Mouse (Mus musculus) liver, adult 2 months (tissue): ENCODE measurements around the gene Adamts12. TPM values are rescaled to one million over a fixed set of nuclear protein-coding genes. Genes with fewer than 3 reads are reported as not detected.

Experiments
- DNase-seq: peaks from one replicate; pipeline ENCODE4 v3.0.0-alpha.2; 2011; ENCODE audit warnings: low read depth, low spot score; ENCODE audit errors: extremely low read depth
- H3K27ac ChIP-seq: fragments of 200-500 bp; replicated peaks from 2 replicates; pipeline ENCODE4 v1.5.1; 2012; ENCODE audit warnings: low read depth, mild to moderate bottlenecking, control low read depth, inconsistent platforms, low read length; ENCODE audit not compliant: insufficient read depth
- H3K27me3 ChIP-seq: fragments of 200-500 bp; 2 replicates; pipeline ENCODE4 v1.6.1; 2012; ENCODE audit warnings: mild to moderate bottlenecking, moderate library complexity, low read length, inconsistent platforms; ENCODE audit not compliant: control insufficient read depth, insufficient read depth
- H3K36me3 ChIP-seq: fragments of 200-500 bp; 2 replicates; pipeline ENCODE4 v1.6.1; 2012; ENCODE audit warnings: low read length, inconsistent platforms; ENCODE audit not compliant: control insufficient read depth, insufficient read depth
- H3K4me1 ChIP-seq: fragments of 200-500 bp; 2 replicates; pipeline ENCODE4 v1.6.1; 2011; ENCODE audit warnings: low read length; ENCODE audit not compliant: control insufficient read depth, insufficient read depth
- H3K4me3 ChIP-seq: fragments of 200-500 bp; 2 replicates; pipeline ENCODE4 v1.5.1; 2011; ENCODE audit warnings: low read depth, mild to moderate bottlenecking, control low read depth, low read length, moderate library complexity; ENCODE audit not compliant: insufficient read depth
- H3K79me2 ChIP-seq: fragments of 200-500 bp; 2 replicates; pipeline ENCODE4 v1.6.1; 2012; ENCODE audit warnings: inconsistent platforms, mild to moderate bottlenecking, low read length, moderate library complexity; ENCODE audit not compliant: control insufficient read depth, insufficient read depth
- H3K9ac ChIP-seq: fragments of 200-500 bp; 2 replicates; pipeline ENCODE4 v1.6.1; 2012; ENCODE audit warnings: low read depth, mild to moderate bottlenecking, control low read depth, inconsistent platforms, low read length
- CTCF ChIP-seq: fragments of 200-500 bp; IDR thresholded peaks from 2 replicates; pipeline ENCODE4 v1.5.1; 2011; ENCODE audit warnings: low read depth, low read length, control low read depth
- POLR2A ChIP-seq: fragments of 200-500 bp; IDR thresholded peaks from 2 replicates; pipeline ENCODE4 v1.6.1; 2011; ENCODE audit warnings: low read length, control low read depth; ENCODE audit not compliant: insufficient read depth; ENCODE audit errors: extremely low read depth
- WGBS: fragments of 180-500 bp; shearing (Covaris S2); methylation state at CpG from one replicate; pipeline ENCODE4 v1.1.7; 2018; 5-methylcytosine and 5-hydroxymethylcytosine counted together
- polyA plus RNA-seq: library from polyadenylated mRNA; depleted of rRNA; stranded (reverse); fragments of >200 nt; gene quantifications from 2 replicates; pipeline ENCODE4 v1.2.3, GENCODE M21; 2012
- total RNA-seq: library from RNA; depleted of rRNA; stranded (reverse); fragments of >200 nt; gene quantifications from 2 replicates; pipeline ENCODE4 v1.2.3, GENCODE M21; 2014

The Adamts12 gene
- total and polyA plus RNA-seq, 2 experiments, result 0.07 to 0.37 TPM

DNA sequence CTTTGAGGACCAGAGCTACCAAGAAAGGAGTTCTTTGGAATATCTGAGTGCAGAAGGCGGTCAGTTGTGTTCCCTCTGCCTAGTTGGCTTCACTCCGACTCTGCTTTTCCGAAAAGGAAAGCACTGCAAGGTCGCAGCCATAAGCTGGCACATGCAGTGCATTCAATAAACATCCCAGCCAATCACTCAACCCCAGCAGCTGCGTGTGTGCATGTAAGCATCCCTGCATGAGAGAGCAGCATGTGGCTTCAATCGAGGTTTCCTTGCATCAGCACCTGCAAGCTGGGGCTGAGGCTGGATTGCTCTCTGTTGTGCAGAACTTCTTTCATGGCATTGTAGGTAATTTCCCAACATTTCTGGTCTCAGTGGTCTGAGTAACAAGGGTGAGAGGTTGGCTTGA, 230.4 kb downstream of the Adamts12 start:
- Histone ChIP-seq H3K4me3 (no peak overlapping the region), H3K27me3 (no peaks in the 10 kb centered on the region), H3K79me2 (no peaks in the 10 kb centered on the region), H3K4me1 (no peaks in the 10 kb centered on the region), H3K36me3 (no peaks in the 10 kb centered on the region), H3K27ac (no peak overlapping the region), H3K9ac (no peak overlapping the region)
- no peak for DNase-seq
- TF ChIP-seq POLR2A, result no peak
- WGBS, result 72% methylated on average over 6 of the region's 6 CpGs

DNA sequence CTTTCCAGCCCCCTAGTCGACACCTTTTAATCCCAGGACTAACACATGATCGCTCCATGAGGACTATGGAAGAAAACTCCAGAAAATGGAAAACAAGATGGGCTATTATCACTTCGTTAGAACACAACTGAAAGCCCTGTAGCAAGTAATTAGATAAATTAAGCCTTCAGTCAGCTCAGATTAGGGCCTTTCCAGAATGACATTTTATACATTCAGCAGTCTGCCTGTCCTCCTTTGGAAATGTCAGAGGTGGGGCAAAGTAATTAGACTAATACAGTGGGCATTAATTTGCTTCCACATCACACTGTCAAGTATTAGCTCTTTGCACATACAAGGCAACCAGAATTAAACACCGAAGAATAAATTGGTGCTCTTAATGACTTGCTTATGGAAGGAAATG, 233.4 kb downstream of the Adamts12 start:
- Histone ChIP-seq H3K9ac (no peak overlapping the region), H3K79me2 (no peaks in the 10 kb centered on the region), H3K27ac (no peak overlapping the region), H3K4me3 (no peak overlapping the region), H3K4me1 (no peaks in the 10 kb centered on the region), H3K36me3 (no peaks in the 10 kb centered on the region), H3K27me3 (no peaks in the 10 kb centered on the region)
- no peak for DNase-seq
- TF ChIP-seq POLR2A (no peak), CTCF (no peak)
- WGBS, result 91% methylated on average over 4 of the region's 4 CpGs

DNA sequence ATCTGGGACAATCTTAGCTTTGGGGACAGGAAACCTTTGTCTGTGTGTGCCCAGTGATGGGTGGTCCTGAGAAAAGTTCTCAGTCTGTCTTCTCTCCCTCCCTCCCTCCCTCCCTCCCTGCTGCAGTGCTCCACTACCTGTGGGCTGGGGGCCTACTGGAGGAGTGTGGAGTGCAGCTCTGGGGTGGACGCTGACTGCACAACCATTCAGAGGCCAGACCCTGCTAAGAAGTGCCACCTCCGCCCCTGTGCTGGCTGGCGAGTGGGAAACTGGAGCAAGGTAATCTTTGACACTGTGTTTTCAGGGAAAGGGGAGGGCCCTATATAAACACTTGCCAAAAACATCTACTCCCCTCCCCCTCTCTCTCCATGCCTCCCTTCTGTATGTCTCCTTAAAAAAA, 252.5 kb downstream of the Adamts12 start:
- TF ChIP-seq CTCF (no peak), POLR2A (no peak)
- no peak for DNase-seq
- 77% methylated on average over 3 of the region's 3 CpGs for WGBS
- H3K27me3 ChIP-seq, result peaks cover 2% of the 10 kb centered on the region; the same call in 1 of the 2 replicates
- H3K36me3 ChIP-seq, result no peaks in the 10 kb centered on the region
- H3K27ac ChIP-seq, result no peak overlapping the region
- H3K9ac ChIP-seq, result no peak overlapping the region
- no peak overlapping the region for H3K4me3 ChIP-seq
- H3K79me2 ChIP-seq, result no peaks in the 10 kb centered on the region
- no peaks in the 10 kb centered on the region for H3K4me1 ChIP-seq

DNA sequence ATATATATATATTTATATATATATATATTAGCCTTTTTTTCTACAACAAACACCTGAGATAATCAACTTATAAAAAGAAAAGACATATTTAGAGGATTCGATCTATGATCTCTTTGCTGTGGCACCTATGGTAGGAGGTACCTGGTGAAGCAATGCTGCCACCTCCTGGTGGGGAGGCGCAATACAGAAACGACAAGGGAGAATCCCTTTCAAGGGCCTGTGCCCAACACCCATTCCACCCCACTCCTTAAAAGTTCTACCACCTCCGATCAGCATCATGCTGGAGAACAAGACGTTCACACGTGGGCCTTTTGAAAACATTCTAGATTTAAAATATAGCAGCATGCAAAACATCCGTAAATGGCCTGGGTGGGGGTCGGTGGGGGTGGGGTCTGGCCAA, 255.9 kb downstream of the Adamts12 start:
- no peak overlapping the region for H3K27ac ChIP-seq
- no peaks in the 10 kb centered on the region for H3K36me3 ChIP-seq
- H3K9ac ChIP-seq, result no peak overlapping the region
- WGBS, result 23% methylated on average over 8 of the region's 8 CpGs
- TF ChIP-seq POLR2A (no peak), CTCF (peak; percentile 93)
- H3K4me3 ChIP-seq, result no peak overlapping the region
- H3K79me2 ChIP-seq, result no peaks in the 10 kb centered on the region
- H3K27me3 ChIP-seq, result peaks cover 2% of the 10 kb centered on the region; the same call in 1 of the 2 replicates
- H3K4me1 ChIP-seq, result no peaks in the 10 kb centered on the region
- DNase-seq, result peak; percentile 29

DNA sequence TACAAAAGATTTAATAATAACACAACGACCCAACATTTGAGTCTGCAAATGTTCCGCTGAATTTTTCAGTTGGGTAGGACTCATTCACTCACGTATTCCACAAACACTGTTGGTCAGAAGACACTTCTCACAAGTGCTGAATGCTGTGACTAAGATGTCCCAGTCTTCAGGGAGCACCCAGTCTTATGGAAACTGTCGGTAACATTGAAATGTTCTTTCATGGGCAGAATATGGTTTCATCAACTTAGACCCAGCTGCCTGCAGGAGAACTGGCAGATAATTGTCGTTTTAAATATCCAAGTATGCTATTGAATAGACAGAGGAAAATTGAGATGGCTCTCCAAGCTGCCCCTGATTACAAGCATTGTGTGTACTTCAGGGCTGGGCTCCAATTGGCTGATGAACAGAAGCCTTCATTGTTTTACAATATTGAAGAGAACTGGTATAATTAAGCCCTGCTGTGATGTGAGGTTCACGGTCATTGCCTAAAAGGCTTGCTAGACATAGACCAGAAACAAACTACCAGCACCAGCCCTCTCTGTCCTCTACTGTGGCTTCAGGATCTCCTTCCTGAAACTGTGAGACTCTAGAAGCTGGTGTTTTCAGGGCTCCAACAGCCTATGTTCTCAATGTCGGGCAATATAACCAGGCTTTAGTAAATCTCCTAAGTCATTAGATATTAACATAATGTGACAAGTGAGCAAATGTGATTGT, 275.0 kb downstream of the Adamts12 start:
- Histone ChIP-seq H3K79me2 (no peaks in the 10 kb centered on the region), H3K27me3 (no peaks in the 10 kb centered on the region), H3K27ac (no peak overlapping the region), H3K9ac (no peak overlapping the region), H3K4me3 (no peak overlapping the region), H3K4me1 (no peaks in the 10 kb centered on the region), H3K36me3 (no peaks in the 10 kb centered on the region)
- DNase-seq, result no peak
- no peak for TF ChIP-seq POLR2A
- TF ChIP-seq CTCF, result no peak
- WGBS, result 89% methylated on average over 7 of the region's 7 CpGs

DNA sequence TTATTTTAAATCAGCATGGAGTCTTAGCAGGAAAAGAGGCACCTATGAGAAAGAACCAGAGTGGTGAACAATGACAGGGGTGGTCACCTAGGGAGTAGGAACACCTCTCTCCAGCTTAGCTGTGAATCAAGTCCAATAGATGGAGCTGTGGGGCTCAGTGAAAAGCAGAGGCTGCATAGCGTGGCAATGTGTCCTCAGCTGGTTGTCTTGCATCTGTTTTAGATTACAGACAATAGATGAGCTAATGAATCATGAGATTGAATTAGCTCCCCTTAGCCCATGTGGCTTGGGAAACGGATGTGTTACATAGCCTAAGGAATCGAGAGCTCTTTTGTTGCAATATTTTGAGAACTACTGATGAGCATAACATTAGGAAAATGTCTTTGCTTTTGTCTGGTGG, 291.3 kb downstream of the Adamts12 start:
- WGBS, result 81% methylated on average over 3 of the region's 3 CpGs
- Histone ChIP-seq H3K4me3 (no peak overlapping the region), H3K27ac (no peak overlapping the region), H3K79me2 (no peaks in the 10 kb centered on the region), H3K9ac (no peak overlapping the region), H3K4me1 (no peaks in the 10 kb centered on the region), H3K27me3 (peaks cover 5% of the 10 kb centered on the region), H3K36me3 (no peaks in the 10 kb centered on the region)
- TF ChIP-seq POLR2A, result no peak
- no peak for TF ChIP-seq CTCF
- DNase-seq, result no peak
